8 mouse cellular contexts compared by ENCODE assay signal in the genomic region with DNA sequence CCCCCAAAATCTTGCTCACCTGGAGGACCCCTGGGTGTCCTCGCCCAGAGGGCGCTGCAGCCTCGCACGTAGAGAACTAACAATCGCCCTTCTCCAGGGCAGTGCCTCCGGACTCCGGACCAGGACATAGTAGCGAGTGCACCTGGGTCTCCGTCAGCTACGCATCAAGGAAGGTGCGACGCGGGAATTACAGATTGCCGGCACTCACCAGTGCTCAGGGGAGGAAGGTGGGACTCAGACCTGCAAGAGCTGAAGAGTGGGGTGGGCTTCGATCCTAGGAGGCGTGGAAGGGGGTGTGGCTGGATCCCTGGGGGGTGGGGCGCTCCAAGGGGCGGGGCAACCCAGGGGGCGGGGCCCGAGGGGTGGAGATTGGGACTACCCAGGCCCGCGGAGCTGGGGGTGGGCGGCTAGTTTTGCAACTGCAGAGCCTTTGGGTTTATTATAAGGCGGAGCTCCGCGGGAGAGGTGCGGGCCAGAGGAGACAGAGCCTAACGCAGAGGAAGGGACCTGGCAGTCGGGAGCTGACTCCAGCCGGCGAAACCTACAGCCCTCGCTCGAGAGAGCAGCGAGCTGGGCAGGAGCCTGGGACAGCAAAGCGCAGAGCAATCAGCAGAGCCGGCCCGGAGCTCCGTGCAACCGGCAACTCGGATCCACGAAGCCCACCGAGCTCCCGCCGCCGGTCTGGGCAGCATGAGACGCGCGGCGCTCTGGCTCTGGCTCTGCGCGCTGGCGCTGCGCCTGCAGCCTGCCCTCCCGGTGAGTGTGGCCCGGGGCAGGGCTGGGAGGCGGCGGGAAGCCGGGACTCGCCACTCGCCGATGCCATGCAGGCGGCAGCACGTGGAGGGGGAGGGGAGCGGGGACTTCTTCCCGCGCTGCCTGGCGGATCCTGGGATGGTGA. TPM values are rescaled to one million over a fixed set of nuclear protein-coding genes. Genes with fewer than 3 reads are reported as not detected.
DNase-seq lines count a peak whose midpoint lies in the region; ATAC-seq and TF ChIP-seq lines count a peak whose summit lies in the region.

A gene (plus strand): TSS at position 378 of the 898 bp plus-strand sequence.

- H3K4me1 ChIP-seq in bone marrow macrophage, adult 2 months (ENCODE audit: control insufficient read depth, insufficient read depth, low read length) = peaks cover 14% of the 10 kb centered on the region
- peaks cover 33% of the 10 kb centered on the region for H3K4me1 ChIP-seq in embryonic facial prominence, embryonic 15.5 days
- peaks cover 27% of the 10 kb centered on the region for H3K4me1 ChIP-seq in heart, embryonic 10.5 days
- H3K4me1 ChIP-seq in kidney, embryonic 14.5 days (ENCODE audit: control insufficient read depth, insufficient read depth, low read length) = peaks cover 12% of the 10 kb centered on the region; the same call in 1 of the 2 replicates
- peaks cover 10% of the 10 kb centered on the region for H3K4me1 ChIP-seq in liver, embryonic 16.5 days (ENCODE audit: control insufficient read depth, low read depth, low read length)
- H3K4me1 ChIP-seq in neural tube, embryonic 14.5 days (ENCODE audit: control insufficient read depth, insufficient read depth, low read length) = peaks cover 10% of the 10 kb centered on the region; the same call in 1 of the 2 replicates

- H3K9ac ChIP-seq in embryonic facial prominence, embryonic 15.5 days = peak within 1 kb of the TSS; percentile 75
- H3K9ac ChIP-seq in kidney, embryonic 14.5 days (ENCODE audit: low read depth, low read length) = peak within 1 kb of the TSS; percentile 71
- peak within 1 kb of the TSS; percentile 54 for H3K9ac ChIP-seq in liver, embryonic 16.5 days (ENCODE audit: low read depth, low read length)
- H3K9ac ChIP-seq in neural tube, embryonic 14.5 days (replicated peaks; ENCODE audit: low read depth, low read length) = peak within 1 kb of the TSS; percentile 66

- WGBS in embryonic facial prominence, embryonic 15.5 days = under 1% methylated on average over 65 of the region's 67 CpGs
- under 1% methylated on average over 66 of the region's 67 CpGs for WGBS in heart, embryonic 10.5 days
- 1% methylated on average over 65 of the region's 67 CpGs for WGBS in kidney, embryonic 14.5 days
- under 1% methylated on average over 63 of the region's 67 CpGs for WGBS in liver, embryonic 16.5 days (ENCODE audit: insufficient replicate concordance)
- WGBS in neural tube, embryonic 14.5 days = under 1% methylated on average over 59 of the region's 67 CpGs

- peak; percentile 38; the same call in 1 of the 2 replicates for TF ChIP-seq CTCF in bone marrow macrophage, adult 2 months (IDR thresholded peaks at IDR 0.05; ENCODE audit: low read depth, low read length)

- TF ChIP-seq POLR2A in bone marrow macrophage, adult 2 months (IDR thresholded peaks at IDR 0.05; ENCODE audit: borderline replicate concordance, low read depth, low read length) = no peak

- H3K9me3 ChIP-seq in embryonic facial prominence, embryonic 15.5 days (replicated peaks) = no peaks in the 10 kb centered on the region
- H3K9me3 ChIP-seq in heart, embryonic 10.5 days = no peaks in the 10 kb centered on the region
- no peaks in the 10 kb centered on the region for H3K9me3 ChIP-seq in kidney, embryonic 14.5 days (ENCODE audit: control insufficient read depth, low read length)
- H3K9me3 ChIP-seq in liver, embryonic 16.5 days (replicated peaks; ENCODE audit: control insufficient read depth, low read length) = no peaks in the 10 kb centered on the region
- no peaks in the 10 kb centered on the region for H3K9me3 ChIP-seq in neural tube, embryonic 14.5 days (ENCODE audit: control insufficient read depth, low read length)

- ATAC-seq in embryonic facial prominence, embryonic 15.5 days (ENCODE audit: insufficient number of reproducible peaks, low FRiP score, low TSS enrichment, low read depth) = peak; percentile 89
- peak; percentile 90 for ATAC-seq in kidney, embryonic 14.5 days (ENCODE audit: low FRiP score, low TSS enrichment)
- ATAC-seq in liver, embryonic 16.5 days (ENCODE audit: low read depth) = peak; percentile 81
- ATAC-seq in neural tube, embryonic 14.5 days (ENCODE audit: low read depth) = peak; percentile 78

- peak within 1 kb of the TSS; percentile 92 for H3K4me3 ChIP-seq in bone marrow macrophage, adult 2 months (ENCODE audit: insufficient read depth, low read length)
- peak within 1 kb of the TSS; percentile 92 for H3K4me3 ChIP-seq in embryonic facial prominence, embryonic 15.5 days (replicated peaks)
- H3K4me3 ChIP-seq in heart, embryonic 10.5 days = peak within 1 kb of the TSS; percentile 72
- peak within 1 kb of the TSS; percentile 75 for H3K4me3 ChIP-seq in kidney, embryonic 14.5 days (ENCODE audit: low read length)
- peak within 1 kb of the TSS; percentile 71 for H3K4me3 ChIP-seq in liver, embryonic 16.5 days (ENCODE audit: low read depth, low read length)
- H3K4me3 ChIP-seq in neural tube, embryonic 14.5 days (ENCODE audit: low read depth, low read length) = peak within 1 kb of the TSS; percentile 70

- no peaks in the 10 kb centered on the region for H3K36me3 ChIP-seq in embryonic facial prominence, embryonic 15.5 days
- no peaks in the 10 kb centered on the region for H3K36me3 ChIP-seq in heart, embryonic 10.5 days
- H3K36me3 ChIP-seq in kidney, embryonic 14.5 days (ENCODE audit: control insufficient read depth, insufficient read depth, low read length) = no peaks in the 10 kb centered on the region
- H3K36me3 ChIP-seq in liver, embryonic 16.5 days (ENCODE audit: control insufficient read depth, insufficient read depth) = no peaks in the 10 kb centered on the region
- no peaks in the 10 kb centered on the region for H3K36me3 ChIP-seq in neural tube, embryonic 14.5 days (ENCODE audit: control insufficient read depth, insufficient read depth, low read length)

- H3K4me2 ChIP-seq in embryonic facial prominence, embryonic 15.5 days (replicated peaks) = peak within 1 kb of the TSS; percentile 85
- peak within 1 kb of the TSS; percentile 97 for H3K4me2 ChIP-seq in kidney, embryonic 14.5 days (replicated peaks; ENCODE audit: low read depth, low read length)
- H3K4me2 ChIP-seq in liver, embryonic 16.5 days (ENCODE audit: low read depth, low read length) = peak within 1 kb of the TSS; percentile 82
- peak within 1 kb of the TSS; percentile 99 for H3K4me2 ChIP-seq in neural tube, embryonic 14.5 days (ENCODE audit: low read depth, low read length)

- no peak within 1 kb of the TSS for H3K27ac ChIP-seq in bone marrow macrophage, adult 2 months (ENCODE audit: insufficient read depth, low read depth, low read length)
- H3K27ac ChIP-seq in embryonic facial prominence, embryonic 15.5 days (replicated peaks) = peak within 1 kb of the TSS; percentile 90
- peak within 1 kb of the TSS; percentile 87 for H3K27ac ChIP-seq in heart, embryonic 10.5 days
- H3K27ac ChIP-seq in kidney, embryonic 14.5 days (ENCODE audit: low read depth, low read length) = peak within 1 kb of the TSS; percentile 88
- peak within 1 kb of the TSS; percentile 56 for H3K27ac ChIP-seq in liver, embryonic 16.5 days (ENCODE audit: low read length)
- peak within 1 kb of the TSS; percentile 66 for H3K27ac ChIP-seq in neural tube, embryonic 14.5 days (ENCODE audit: low read depth, low read length)

- no peaks in the 10 kb centered on the region for H3K27me3 ChIP-seq in embryonic facial prominence, embryonic 15.5 days
- H3K27me3 ChIP-seq in heart, embryonic 10.5 days (ENCODE audit: insufficient read depth, poor library complexity, severe bottlenecking) = no peaks in the 10 kb centered on the region; the same call in 1 of the 2 replicates
- no peaks in the 10 kb centered on the region for H3K27me3 ChIP-seq in kidney, embryonic 14.5 days (ENCODE audit: control insufficient read depth, insufficient read depth, low read length)
- peaks cover 29% of the 10 kb centered on the region for H3K27me3 ChIP-seq in liver, embryonic 16.5 days (ENCODE audit: control insufficient read depth, insufficient read depth, low read depth, low read length)
- no peaks in the 10 kb centered on the region for H3K27me3 ChIP-seq in neural tube, embryonic 14.5 days (ENCODE audit: control insufficient read depth, insufficient read depth, low read length)

- DNase-seq in CD4-positive, CD25-positive, alpha-beta regulatory T cell, adult 2 months (ENCODE audit: low read depth, low spot score) = peak; percentile 41
- peak; percentile 95 for DNase-seq in heart, embryonic 10.5 days (ENCODE audit: low spot score)
- DNase-seq in thymus, postnatal 0 days (ENCODE audit: low spot score) = peak; percentile 47

RNA-seq across cellular contexts. Expression of the gene that starts here (rescaled TPM):
- polyA plus RNA-seq in bone marrow macrophage, adult 2 months (2012; ENCODE audit: insufficient read depth, insufficient read length, missing spikeins) = 10.9 and 13.0 TPM in 2 replicates
- 176 and 181 TPM in 2 replicates for polyA plus RNA-seq in embryonic facial prominence, embryonic 15.5 days (2015; fragmentation: Nextera tagmentation; extraction: Ambion mirVana)
- polyA plus RNA-seq in heart, embryonic 10.5 days (2016; fragmentation: Nextera tagmentation; extraction: Ambion mirVana) = 44.5 and 75.8 TPM in 2 replicates
- polyA plus RNA-seq in kidney, embryonic 14.5 days (2014; fragmentation: Nextera tagmentation; extraction: Ambion mirVana) = 41.9 and 57.3 TPM in 2 replicates
- 24.8 and 25.6 TPM in 2 replicates for polyA plus RNA-seq in liver, embryonic 16.5 days (2015; fragmentation: Nextera tagmentation; extraction: Ambion mirVana)
- 6.5 and 11.1 TPM in 2 replicates for polyA plus RNA-seq in neural tube, embryonic 14.5 days (2014; fragmentation: Nextera tagmentation; extraction: Ambion mirVana)
- 16.2 TPM in 2 replicates for polyA plus RNA-seq in thymus, postnatal 0 days (2015; fragmentation: Nextera tagmentation; extraction: Ambion mirVana)

Comparison
In these comparisons a context has a peak if more than half of its experiments do, and no peak if none do; other contexts are left out.
1. DNase-seq: peak in every context shown above with its lines; median percentile 95 in heart, embryonic 10.5 days; 47 in thymus, postnatal 0 days; 41 in CD4-positive, CD25-positive, alpha-beta regulatory T cell, adult 2 months.